Mouse (Mus musculus) brain, embryonic 14.5 days (tissue): Measurements from ENCODE around the gene Ddx39b. TPM values are rescaled to one million over a fixed set of nuclear protein-coding genes. Genes with fewer than 3 reads are reported as not detected.

ENCODE experiments used
- DNase-seq: peaks from one replicate; pipeline ENCODE4 v3.0.0-alpha.2; 2011; ENCODE audit warnings: low read depth
- CTCF ChIP-seq: fragments of 200-500 bp; IDR thresholded peaks from 2 replicates; pipeline ENCODE4 v1.5.1; 2012; ENCODE audit warnings: inconsistent platforms, mild to moderate bottlenecking, moderate library complexity, borderline replicate concordance; ENCODE audit not compliant: insufficient read depth, insufficient read length; ENCODE audit errors: extremely low read depth
- POLR2A ChIP-seq: fragments of 200-500 bp; IDR thresholded peaks from 2 replicates; pipeline ENCODE4 v1.6.1; 2012; ENCODE audit warnings: mild to moderate bottlenecking, inconsistent platforms, borderline replicate concordance; ENCODE audit not compliant: poor library complexity, insufficient read depth, insufficient read length, severe bottlenecking; ENCODE audit errors: extremely low read depth
- polyA plus RNA-seq: library from polyadenylated mRNA; depleted of rRNA; stranded (reverse); fragments of >200 nt; gene quantifications from 2 replicates; pipeline ENCODE4 v1.2.3, GENCODE M21; 2012

Ddx39b gene
- polyA plus RNA-seq, 1 experiment: 887 TPM

- no peak for DNase-seq
- no peak for TF ChIP-seq POLR2A
- TF ChIP-seq CTCF: no peak
Observed at GRCm38 (mm10) chr17:35239700-35240099, 1.8 kb upstream of the Ddx39b start.

DNA sequence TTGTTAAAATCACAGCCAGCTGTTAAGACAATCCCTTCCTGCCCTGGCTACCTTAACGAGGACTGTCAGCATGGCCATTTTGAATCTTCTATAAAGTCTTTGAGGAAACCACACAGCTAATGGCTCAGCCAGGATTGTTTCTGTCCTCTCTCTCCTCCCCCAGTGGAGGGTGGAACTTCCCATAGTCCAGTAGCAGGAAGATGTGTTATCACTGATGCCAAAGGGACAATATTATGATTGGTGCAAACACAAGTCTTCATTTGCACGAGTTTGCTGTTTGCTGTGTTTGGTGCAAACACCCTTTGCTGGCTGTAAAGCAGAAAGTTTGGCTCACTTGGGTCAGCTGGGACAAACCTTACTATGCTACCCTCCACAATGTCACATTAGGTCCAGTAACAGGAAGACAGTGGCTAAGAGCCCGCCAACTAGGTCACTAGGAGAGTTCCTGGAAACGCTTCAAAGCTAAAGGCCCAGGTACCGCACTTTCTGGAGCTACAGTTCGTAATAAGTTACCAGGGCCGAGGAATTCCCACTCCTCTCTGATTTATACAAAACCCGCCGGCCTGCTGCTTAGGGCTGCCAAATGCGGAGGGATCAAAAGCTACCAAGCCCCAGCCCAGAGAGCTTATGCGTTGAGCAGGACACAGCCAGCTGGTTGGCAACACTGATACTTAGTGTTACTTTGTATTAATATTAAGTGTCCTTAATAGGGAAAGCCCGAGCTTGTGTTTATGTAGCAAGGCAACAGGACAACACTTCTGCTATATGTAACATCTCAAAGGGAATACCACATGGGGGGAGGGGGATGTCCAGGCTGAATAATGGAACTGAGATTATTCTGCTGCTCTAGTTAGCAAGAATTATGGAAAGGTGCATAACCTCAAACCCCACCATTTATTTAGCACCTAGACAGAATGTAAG, 902 bp upstream of the Ddx39b start:
- no peak for TF ChIP-seq POLR2A
- TF ChIP-seq CTCF: no peak
- no peak for DNase-seq

GRCm38 (mm10) chr17:35242015-35242941, 732 bp downstream of the Ddx39b start:
- DNase-seq: peak; percentile 80
- TF ChIP-seq CTCF (peak; percentile 26; the same call in 1 of the 2 replicates), POLR2A (0 out of 2 replicates have a peak, but pooled peaks have one; percentile 35)

GRCm38 (mm10) chr17:35243086-35243485, 1.5 kb downstream of the Ddx39b start:
- DNase-seq: peak; percentile 85
- TF ChIP-seq CTCF (no peak), POLR2A (no peak)

GRCm38 (mm10) chr17:35244999-35245398, 3.5 kb downstream of the Ddx39b start:
- TF ChIP-seq POLR2A (no peak), CTCF (no peak)
- DNase-seq: no peak

DNA sequence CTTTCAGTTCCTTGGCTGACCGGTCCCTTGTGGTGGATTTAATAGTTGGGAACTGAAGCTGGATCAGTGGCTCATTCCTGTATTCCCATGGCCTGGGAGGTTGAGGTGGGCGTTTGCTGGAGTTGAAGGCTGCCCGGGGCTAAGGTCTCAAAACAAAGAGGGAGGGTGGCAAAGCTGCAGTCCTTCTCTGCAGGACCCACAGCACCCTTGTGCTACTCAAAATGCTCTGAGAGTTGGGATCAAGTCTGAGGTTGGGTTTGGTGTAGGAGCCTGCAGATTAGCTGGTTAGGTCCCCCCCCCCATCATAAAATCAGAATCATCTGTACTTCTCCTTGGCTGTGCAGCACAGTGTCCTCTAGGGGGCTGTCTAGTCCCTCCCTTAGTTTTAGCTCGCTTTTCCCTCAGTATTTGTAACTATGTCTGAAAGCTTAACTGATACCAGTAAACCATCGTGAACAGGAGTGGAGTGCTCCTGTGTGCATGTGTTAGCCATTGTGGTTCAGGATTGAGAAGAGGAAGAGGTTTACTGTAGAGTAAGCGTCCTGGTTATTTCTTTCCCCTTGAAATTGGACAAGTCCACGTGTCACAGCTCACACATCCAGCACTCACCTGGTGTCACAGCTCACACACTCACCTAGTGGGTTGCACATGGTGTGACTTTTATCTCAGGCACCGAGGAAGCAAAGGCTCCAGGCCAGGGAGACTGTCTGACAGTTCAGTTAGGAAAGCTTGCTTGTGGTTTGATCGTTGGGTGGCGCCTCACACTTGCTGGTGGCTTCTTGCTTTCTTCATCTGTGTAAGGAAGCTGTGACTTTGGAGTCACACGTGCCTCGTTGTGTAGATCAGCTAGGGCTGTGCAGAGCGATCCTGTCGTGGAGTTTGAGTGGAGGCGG, 4.4 kb downstream of the Ddx39b start:
- DNase-seq: peak; percentile 52
- TF ChIP-seq CTCF: peak; percentile 48; the same call in 1 of the 2 replicates
- no peak for TF ChIP-seq POLR2A

DNA sequence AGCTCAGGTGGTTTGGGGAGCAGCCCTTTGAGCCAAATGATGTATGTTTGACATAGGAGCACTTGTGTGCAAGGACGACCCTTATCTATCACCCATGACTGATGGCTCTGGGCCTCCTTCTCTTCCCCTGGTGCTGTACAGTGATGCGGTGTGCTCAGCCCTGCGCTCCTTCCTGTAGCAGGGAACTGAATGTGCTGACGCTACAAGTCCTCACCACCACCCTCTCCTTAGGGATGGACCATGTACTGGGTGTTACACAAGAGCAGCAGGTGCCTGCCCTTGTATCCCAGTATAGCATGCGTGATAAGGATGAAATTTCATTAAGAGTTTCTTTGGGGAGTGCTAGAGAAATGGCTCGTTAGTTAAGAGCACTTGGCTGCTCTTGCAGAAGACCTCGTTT, 5.6 kb downstream of the Ddx39b start:
- no peak for DNase-seq
- TF ChIP-seq POLR2A: no peak
- TF ChIP-seq CTCF: no peak

GRCm38 (mm10) chr17:35248986-35249385, 7.4 kb downstream of the Ddx39b start:
- TF ChIP-seq POLR2A (no peak), CTCF (no peak)
- no peak for DNase-seq

GRCm38 (mm10) chr17:35249451-35250197, 8.1 kb downstream of the Ddx39b start:
- TF ChIP-seq POLR2A (no peak), CTCF (no peak)
- DNase-seq: no peak

- DNase-seq: no peak
Observed at GRCm38 (mm10) chr17:35250348-35251120, 9.0 kb downstream of the Ddx39b start.

More at GRCm38 (mm10) chr17:35250348-35251120, 9.0 kb downstream of the Ddx39b start:
- no peak for TF ChIP-seq POLR2A
- TF ChIP-seq CTCF: no peak
